Mouse (Mus musculus) forebrain, embryonic 10.5 days (tissue): ENCODE data around the gene Gpx1. TPM values are rescaled to one million over a fixed set of nuclear protein-coding genes. Genes with fewer than 3 reads are reported as not detected.

ENCODE experiments used
- DNase-seq: peaks from one replicate; pipeline ENCODE4 v3.0.0-alpha.2; 2017; ENCODE audit warnings: low spot score; ENCODE audit errors: extremely low spot score
- H3K27ac ChIP-seq: fragments of 300-500 bp; sonication (generic); 2 replicates; pipeline ENCODE4 v1.5.1; 2016; ENCODE audit warnings: mild to moderate bottlenecking
- H3K27me3 ChIP-seq: fragments of 300-500 bp; sonication (generic); 2 replicates; pipeline ENCODE4 v1.6.1; 2016; ENCODE audit warnings: mild to moderate bottlenecking; ENCODE audit not compliant: poor library complexity, severe bottlenecking
- H3K36me3 ChIP-seq: fragments of 300-500 bp; sonication (generic); replicated peaks from 2 replicates; pipeline ENCODE4 v1.6.1; 2016; ENCODE audit warnings: mild to moderate bottlenecking, moderate library complexity
- H3K4me1 ChIP-seq: fragments of 300-500 bp; sonication (generic); 2 replicates; pipeline ENCODE4 v1.6.1; 2016
- H3K4me3 ChIP-seq: fragments of 300-500 bp; sonication (generic); 2 replicates; pipeline ENCODE4 v1.5.1; 2016; ENCODE audit warnings: mild to moderate bottlenecking, moderate library complexity
- H3K9me3 ChIP-seq: fragments of 300-500 bp; sonication (generic); 2 replicates; pipeline ENCODE4 v1.6.1; 2016; ENCODE audit warnings: mild to moderate bottlenecking, moderate library complexity
- WGBS: fragments of 180-500 bp; shearing (Covaris S2); methylation state at CpG from one replicate; pipeline ENCODE4 v1.1.7; 2016; 5-methylcytosine and 5-hydroxymethylcytosine counted together
- polyA plus RNA-seq: library from polyadenylated mRNA; unstranded; fragments of >200 nt; fragmentation: Nextera tagmentation; extraction: Ambion mirVana; gene quantifications from 2 replicates; pipeline ENCODE4 v1.2.1, GENCODE M21; 2016

Gpx1 gene
- polyA plus RNA-seq, 1 experiment from 2014 or later, result 868 TPM

GRCm38 (mm10) chr9:108341801-108342200 lies 3.1 kb downstream of the Gpx1 start:
- Histone ChIP-seq H3K9me3 (no peaks in the 10 kb centered on the region), H3K36me3 (peaks cover 29% of the 10 kb centered on the region), H3K27me3 (no peaks in the 10 kb centered on the region), H3K4me1 (peaks cover 45% of the 10 kb centered on the region), H3K27ac (peak overlapping the region; percentile 54; the same call in 1 of the 2 replicates), H3K4me3 (no peak overlapping the region)
- DNase-seq, result no peak

- DNase-seq, result no peak
- 66% methylated on average over 5 of the region's 5 CpGs for WGBS
- Histone ChIP-seq H3K4me3 (no peak overlapping the region), H3K4me1 (peaks cover 50% of the 10 kb centered on the region), H3K9me3 (no peaks in the 10 kb centered on the region), H3K27me3 (no peaks in the 10 kb centered on the region), H3K36me3 (peaks cover 28% of the 10 kb centered on the region), H3K27ac (peak overlapping the region; percentile 54; the same call in 1 of the 2 replicates)
Observed at GRCm38 (mm10) chr9:108342301-108342831, 3.7 kb downstream of the Gpx1 start.

GRCm38 (mm10) chr9:108343331-108343730 lies 4.6 kb downstream of the Gpx1 start:
- Histone ChIP-seq H3K36me3 (peaks cover 20% of the 10 kb centered on the region), H3K27me3 (no peaks in the 10 kb centered on the region), H3K9me3 (no peaks in the 10 kb centered on the region), H3K27ac (0 out of 2 replicates have a peak overlapping the region, but pooled peaks have one; percentile 16), H3K4me1 (peaks cover 44% of the 10 kb centered on the region), H3K4me3 (no peak overlapping the region)
- 79% methylated on average over 3 of the region's 3 CpGs for WGBS
- DNase-seq, result no peak

GRCm38 (mm10) chr9:108343835-108344234 lies 5.1 kb downstream of the Gpx1 start:
- H3K27me3 ChIP-seq, result no peaks in the 10 kb centered on the region
- WGBS, result 97% methylated on average over 1 of the region's 1 CpGs
- H3K36me3 ChIP-seq, result peaks cover 17% of the 10 kb centered on the region
- DNase-seq, result no peak
- H3K9me3 ChIP-seq, result no peaks in the 10 kb centered on the region
- H3K4me3 ChIP-seq, result no peak overlapping the region
- H3K27ac ChIP-seq, result 0 out of 2 replicates have a peak overlapping the region, but pooled peaks have one; percentile 16
- H3K4me1 ChIP-seq, result peaks cover 44% of the 10 kb centered on the region

GRCm38 (mm10) chr9:108344471-108344870 lies 5.8 kb downstream of the Gpx1 start:
- Histone ChIP-seq H3K27me3 (no peaks in the 10 kb centered on the region), H3K27ac (no peak overlapping the region), H3K36me3 (peaks cover 17% of the 10 kb centered on the region), H3K4me1 (peaks cover 46% of the 10 kb centered on the region), H3K4me3 (no peak overlapping the region), H3K9me3 (no peaks in the 10 kb centered on the region)
- DNase-seq, result no peak
- WGBS, result 86% methylated on average over 4 of the region's 4 CpGs

- Histone ChIP-seq H3K27me3 (no peaks in the 10 kb centered on the region), H3K27ac (peak overlapping the region; percentile 96), H3K36me3 (peaks cover 24% of the 10 kb centered on the region), H3K4me3 (peak overlapping the region; percentile 91), H3K4me1 (peaks cover 24% of the 10 kb centered on the region), H3K9me3 (no peaks in the 10 kb centered on the region)
- DNase-seq, result no peak
- 9% methylated on average over 11 of the region's 11 CpGs for WGBS
Observed at GRCm38 (mm10) chr9:108347024-108347423, 8.3 kb downstream of the Gpx1 start.

GRCm38 (mm10) chr9:108347540-108348289 lies 9.0 kb downstream of the Gpx1 start, which contains the start of gene Usp4:
Gene Usp4, plus strand, starts transcription at chr9:108347853.
- under 1% methylated on average over 75 of the region's 75 CpGs for WGBS

GRCm38 (mm10) chr9:108348290-108348680 lies 9.6 kb downstream of the Gpx1 start:
- DNase-seq, result no peak
- 12% methylated on average over 14 of the region's 14 CpGs for WGBS
- Histone ChIP-seq H3K4me3 (peak overlapping the region; percentile 91), H3K27me3 (no peaks in the 10 kb centered on the region), H3K27ac (peak overlapping the region; percentile 96), H3K9me3 (no peaks in the 10 kb centered on the region), H3K36me3 (peaks cover 36% of the 10 kb centered on the region), H3K4me1 (peaks cover 21% of the 10 kb centered on the region)

More at GRCm38 (mm10) chr9:108347540-108348289, 9.0 kb downstream of the Gpx1 start, which contains the start of gene Usp4:
- peaks cover 31% of the 10 kb centered on the region for H3K36me3 ChIP-seq
- peak within 1 kb of the TSS; percentile 96 for H3K27ac ChIP-seq
- H3K9me3 ChIP-seq, result no peaks in the 10 kb centered on the region
- peak within 1 kb of the TSS; percentile 91 for H3K4me3 ChIP-seq
- H3K27me3 ChIP-seq, result no peaks in the 10 kb centered on the region
- peaks cover 21% of the 10 kb centered on the region for H3K4me1 ChIP-seq
- peak; percentile 87 for DNase-seq

GRCm38 (mm10) chr9:108349727-108350126 lies 11.0 kb downstream of the Gpx1 start:
- 93% methylated on average over 4 of the region's 4 CpGs for WGBS
- H3K36me3 ChIP-seq, result peaks cover 51% of the 10 kb centered on the region
- DNase-seq, result no peak

GRCm38 (mm10) chr9:108378234-108378633 lies 39.5 kb downstream of the Gpx1 start:
- Histone ChIP-seq H3K9me3 (no peaks in the 10 kb centered on the region), H3K4me3 (no peak overlapping the region), H3K27me3 (no peaks in the 10 kb centered on the region), H3K4me1 (no peaks in the 10 kb centered on the region), H3K36me3 (peaks cover 96% of the 10 kb centered on the region), H3K27ac (no peak overlapping the region)
- DNase-seq, result no peak
- 93% methylated on average over 9 of the region's 9 CpGs for WGBS

More at GRCm38 (mm10) chr9:108349727-108350126, 11.0 kb downstream of the Gpx1 start:
- H3K4me3 ChIP-seq, result no peak overlapping the region
- peaks cover 21% of the 10 kb centered on the region for H3K4me1 ChIP-seq
- no peak overlapping the region for H3K27ac ChIP-seq
- no peaks in the 10 kb centered on the region for H3K9me3 ChIP-seq
- H3K27me3 ChIP-seq, result no peaks in the 10 kb centered on the region

GRCm38 (mm10) chr9:108378736-108379135 lies 40.0 kb downstream of the Gpx1 start:
- Histone ChIP-seq H3K4me1 (no peaks in the 10 kb centered on the region), H3K36me3 (peaks cover 96% of the 10 kb centered on the region)
- WGBS, result 97% methylated on average over 5 of the region's 5 CpGs

GRCm38 (mm10) chr9:108379294-108379693 lies 40.6 kb downstream of the Gpx1 start:
- WGBS, result 92% methylated on average over 4 of the region's 4 CpGs
- H3K9me3 ChIP-seq, result no peaks in the 10 kb centered on the region
- no peak overlapping the region for H3K4me3 ChIP-seq
- peaks cover 96% of the 10 kb centered on the region for H3K36me3 ChIP-seq
- no peak overlapping the region for H3K27ac ChIP-seq
- no peaks in the 10 kb centered on the region for H3K27me3 ChIP-seq
- DNase-seq, result no peak
- no peaks in the 10 kb centered on the region for H3K4me1 ChIP-seq

More at GRCm38 (mm10) chr9:108378736-108379135, 40.0 kb downstream of the Gpx1 start:
- Histone ChIP-seq H3K27ac (no peak overlapping the region), H3K9me3 (no peaks in the 10 kb centered on the region), H3K4me3 (no peak overlapping the region), H3K27me3 (no peaks in the 10 kb centered on the region)
- no peak for DNase-seq

GRCm38 (mm10) chr9:108381382-108381781 lies 42.7 kb downstream of the Gpx1 start:
- no peaks in the 10 kb centered on the region for H3K4me1 ChIP-seq
- H3K36me3 ChIP-seq, result peaks cover 96% of the 10 kb centered on the region
- H3K4me3 ChIP-seq, result no peak overlapping the region
- H3K9me3 ChIP-seq, result no peaks in the 10 kb centered on the region
- no peak for DNase-seq
- no peaks in the 10 kb centered on the region for H3K27me3 ChIP-seq
- H3K27ac ChIP-seq, result no peak overlapping the region
- 96% methylated on average over 9 of the region's 9 CpGs for whole genome bisulfite sequencing
